Mouse (Mus musculus): ENCODE results near the gene Sec1.

- TF ChIP-seq CTCF (IDR thresholded peaks at IDR 0.05; ENCODE audit: low read depth, low read length) (no peak), GATA2 (IDR thresholded peaks at IDR 0.05; ENCODE audit: borderline replicate concordance, low read depth, low read length) (no peak)
Observed at GRCm38 (mm10) chr7:45714630-45715089, 20.5 kb upstream of the Sec1 start.
